Mouse (Mus musculus): Measurements from ENCODE around the gene Gucy1a1. TPM values are rescaled to one million over a fixed set of nuclear protein-coding genes. Genes with fewer than 3 reads are reported as not detected.

The Gucy1a1 gene
- polyA plus RNA-seq, 1 experiment: 8.7 TPM

GRCm38 (mm10) chr3:82111986-82112385 is 33.6 kb downstream of the Gucy1a1 start:
- no peak overlapping the region for H3K27ac ChIP-seq (ENCODE audit: control insufficient read depth, insufficient read depth, low read depth, low read length, poor library complexity)

GRCm38 (mm10) chr3:82108951-82109350 is 36.6 kb downstream of the Gucy1a1 start:
- Histone ChIP-seq H3K4me3 (replicated peaks; ENCODE audit: control insufficient read depth, low read depth, low read length) (no peak overlapping the region), H3K4me1 (ENCODE audit: control insufficient read depth, insufficient read depth, low read length) (no peaks in the 10 kb centered on the region), H3K27ac (ENCODE audit: control insufficient read depth, insufficient read depth, low read depth, low read length, poor library complexity) (no peak overlapping the region)
- WGBS: 84% methylated on average over 15 of the region's 15 CpGs
- TF ChIP-seq CTCF (IDR thresholded peaks at IDR 0.05; ENCODE audit: control insufficient read depth, insufficient read depth, low read length): no peak

More at GRCm38 (mm10) chr3:82111986-82112385, 33.6 kb downstream of the Gucy1a1 start:
- no peak for TF ChIP-seq POLR2A (IDR thresholded peaks at IDR 0.05; ENCODE audit: borderline replicate concordance, control insufficient read depth, low read depth, low read length)
- TF ChIP-seq CTCF (IDR thresholded peaks at IDR 0.05; ENCODE audit: control insufficient read depth, insufficient read depth, low read length): no peak
- Histone ChIP-seq H3K4me1 (ENCODE audit: control insufficient read depth, insufficient read depth, low read length) (no peaks in the 10 kb centered on the region), H3K4me3 (replicated peaks; ENCODE audit: control insufficient read depth, low read depth, low read length) (no peak overlapping the region)
- WGBS: 65% methylated on average over 3 of the region's 3 CpGs

- TF ChIP-seq CTCF (IDR thresholded peaks at IDR 0.05; ENCODE audit: control insufficient read depth, insufficient read depth, low read length): no peak
- no peaks in the 10 kb centered on the region for H3K4me1 ChIP-seq (ENCODE audit: control insufficient read depth, insufficient read depth, low read length)
- 77% methylated on average over 6 of the region's 6 CpGs for WGBS
- H3K27ac ChIP-seq (ENCODE audit: control insufficient read depth, insufficient read depth, low read depth, low read length, poor library complexity): no peak overlapping the region
- H3K4me3 ChIP-seq (replicated peaks; ENCODE audit: control insufficient read depth, low read depth, low read length): no peak overlapping the region
Measured at GRCm38 (mm10) chr3:82104229-82104628, 41.4 kb downstream of the Gucy1a1 start.

- 95% methylated on average over 6 of the region's 6 CpGs for WGBS
- no peak overlapping the region for H3K4me3 ChIP-seq (replicated peaks; ENCODE audit: control insufficient read depth, low read depth, low read length)
- no peaks in the 10 kb centered on the region for H3K4me1 ChIP-seq (ENCODE audit: control insufficient read depth, insufficient read depth, low read length)
- TF ChIP-seq POLR2A (IDR thresholded peaks at IDR 0.05; ENCODE audit: borderline replicate concordance, control insufficient read depth, low read depth, low read length) (no peak), CTCF (IDR thresholded peaks at IDR 0.05; ENCODE audit: control insufficient read depth, insufficient read depth, low read length) (no peak)
- no peak overlapping the region for H3K27ac ChIP-seq (ENCODE audit: control insufficient read depth, insufficient read depth, low read depth, low read length, poor library complexity)
Measured at GRCm38 (mm10) chr3:82099127-82099526, 46.5 kb downstream of the Gucy1a1 start.

- no peak for TF ChIP-seq CTCF (IDR thresholded peaks at IDR 0.05; ENCODE audit: control insufficient read depth, insufficient read depth, low read length)
- no peak for TF ChIP-seq POLR2A (IDR thresholded peaks at IDR 0.05; ENCODE audit: borderline replicate concordance, control insufficient read depth, low read depth, low read length)
- Histone ChIP-seq H3K4me1 (ENCODE audit: control insufficient read depth, insufficient read depth, low read length) (no peaks in the 10 kb centered on the region), H3K27ac (ENCODE audit: control insufficient read depth, insufficient read depth, low read depth, low read length, poor library complexity) (no peak overlapping the region), H3K4me3 (replicated peaks; ENCODE audit: control insufficient read depth, low read depth, low read length) (no peak overlapping the region)
- WGBS: 69% methylated on average over 2 of the region's 2 CpGs
Measured at GRCm38 (mm10) chr3:82096801-82097200, 48.8 kb downstream of the Gucy1a1 start.

- 2% methylated on average over 25 of the region's 25 CpGs for WGBS
- Histone ChIP-seq H3K4me3 (replicated peaks; ENCODE audit: control insufficient read depth, low read depth, low read length) (peak within 1 kb of the TSS; percentile 24), H3K27ac (ENCODE audit: control insufficient read depth, insufficient read depth, low read depth, low read length, poor library complexity) (no peak within 1 kb of the TSS; the same call in 1 of the 2 replicates), H3K4me1 (ENCODE audit: control insufficient read depth, insufficient read depth, low read length) (no peaks in the 10 kb centered on the region)
- TF ChIP-seq CTCF (IDR thresholded peaks at IDR 0.05; ENCODE audit: control insufficient read depth, insufficient read depth, low read length) (no peak), POLR2A (IDR thresholded peaks at IDR 0.05; ENCODE audit: borderline replicate concordance, control insufficient read depth, low read depth, low read length) (no peak)
Measured at GRCm38 (mm10) chr3:82074201-82074851, 71.3 kb downstream of the Gucy1a1 start, which contains the start of gene Gucy1b1. Gucy1b1 (minus strand) TSS chr3:82074689.

GRCm38 (mm10) chr3:82073741-82074181 is 71.8 kb downstream of the Gucy1a1 start:
- TF ChIP-seq CTCF (IDR thresholded peaks at IDR 0.05; ENCODE audit: control insufficient read depth, insufficient read depth, low read length): no peak
- TF ChIP-seq POLR2A (IDR thresholded peaks at IDR 0.05; ENCODE audit: borderline replicate concordance, control insufficient read depth, low read depth, low read length): no peak
- Histone ChIP-seq H3K4me3 (replicated peaks; ENCODE audit: control insufficient read depth, low read depth, low read length) (peak overlapping the region; percentile 24), H3K27ac (ENCODE audit: control insufficient read depth, insufficient read depth, low read depth, low read length, poor library complexity) (no peak overlapping the region; the same call in 1 of the 2 replicates)

GRCm38 (mm10) chr3:82067830-82068229 is 77.8 kb downstream of the Gucy1a1 start:
- Histone ChIP-seq H3K27ac (ENCODE audit: control insufficient read depth, insufficient read depth, low read depth, low read length, poor library complexity) (no peak overlapping the region), H3K4me1 (ENCODE audit: control insufficient read depth, insufficient read depth, low read length) (no peaks in the 10 kb centered on the region), H3K4me3 (replicated peaks; ENCODE audit: control insufficient read depth, low read depth, low read length) (no peak overlapping the region)
- 82% methylated on average over 5 of the region's 5 CpGs for WGBS
- TF ChIP-seq CTCF (IDR thresholded peaks at IDR 0.05; ENCODE audit: control insufficient read depth, insufficient read depth, low read length): no peak
- no peak for TF ChIP-seq POLR2A (IDR thresholded peaks at IDR 0.05; ENCODE audit: borderline replicate concordance, control insufficient read depth, low read depth, low read length)

More at GRCm38 (mm10) chr3:82073741-82074181, 71.8 kb downstream of the Gucy1a1 start:
- WGBS: 3% methylated on average over 34 of the region's 34 CpGs
- no peaks in the 10 kb centered on the region for H3K4me1 ChIP-seq (ENCODE audit: control insufficient read depth, insufficient read depth, low read length)
